Mouse (Mus musculus): ENCODE data around the gene Gm4297. TPM values are rescaled to one million over a fixed set of nuclear protein-coding genes. Genes with fewer than 3 reads are reported as not detected.
"Not testable (repeated sequence)": the region's sequence is repeated elsewhere in the genome, so short reads cannot be mapped to it uniquely, and the experiment has no call there.

Gm4297 gene
- total RNA-seq (2015; ENCODE audit: low replicate concordance), result not detected in 2 replicates
- not detected in 2 replicates for total RNA-seq (2017; ENCODE audit: low replicate concordance)

DNA sequence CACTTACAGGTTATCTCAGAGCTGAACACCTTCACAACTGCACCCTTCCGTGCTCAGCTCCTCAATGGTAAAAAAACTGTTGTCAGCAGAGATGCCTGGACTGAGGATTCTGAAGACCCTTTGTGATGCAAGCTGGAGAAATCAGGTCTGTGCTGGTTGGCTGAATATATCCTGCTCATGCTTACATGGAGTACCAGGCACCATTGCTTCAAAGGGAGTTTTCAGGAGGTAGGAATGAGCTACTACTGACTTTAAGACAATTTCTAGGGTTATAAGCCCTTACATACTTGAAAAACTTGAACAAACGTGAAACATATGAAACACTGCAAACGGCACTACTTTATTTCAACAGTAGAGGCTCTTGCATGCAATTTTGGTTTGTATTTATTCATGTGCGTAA, at the start of gene Gm4297:
TSS of gene Gm4297 (minus strand) at position 101 of the 400 bp plus-strand sequence.
- not testable (repeated sequence) for ATAC-seq (replicated peaks; ENCODE audit: low FRiP score, poor library complexity, severe bottlenecking)

Other genes starting within 250 kb of the Gm4297 start
- not detected in 2 replicates for gene Gm5934, start 74.1 kb downstream of the Gm4297 start, total RNA-seq (2015; ENCODE audit: low replicate concordance)
- gene Gm5934, start 74.1 kb downstream of the Gm4297 start, total RNA-seq (2017; ENCODE audit: low replicate concordance), result not detected in 2 replicates
- not detected in 2 replicates for gene Gm5935, start 200.3 kb upstream of the Gm4297 start, total RNA-seq (2015; ENCODE audit: low replicate concordance)
- gene Gm5935, start 200.3 kb upstream of the Gm4297 start, total RNA-seq (2017; ENCODE audit: low replicate concordance), result not detected in 2 replicates

Measured in erythroid progenitor cell, adult 5-6 weeks (primary cell).